Mouse (Mus musculus) hindbrain, embryonic 11.5 days (tissue): ENCODE data around the gene D930020B18Rik. TPM values are rescaled to one million over a fixed set of nuclear protein-coding genes. Genes with fewer than 3 reads are reported as not detected.

Source experiments
- ATAC-seq: fragments of 200-750 bp; cut with Nextera tagmentation; 2 replicates; pipeline ENCODE4 v1.8.0; 2017; ENCODE audit warnings: mild to moderate bottlenecking, moderate TSS enrichment, moderate library complexity; ENCODE audit not compliant: low FRiP score
- DNase-seq: peaks from one replicate; pipeline ENCODE4 v3.0.0-alpha.2; 2015; ENCODE audit warnings: low spot score
- H3K27ac ChIP-seq: fragments of 300-500 bp; sonication (generic); 2 replicates; pipeline ENCODE4 v1.5.1; 2014; ENCODE audit warnings: mild to moderate bottlenecking, low read depth, low read length
- H3K27me3 ChIP-seq: fragments of 300-500 bp; sonication (generic); 2 replicates; pipeline ENCODE4 v1.6.1; 2014; ENCODE audit warnings: mild to moderate bottlenecking, low read length, moderate library complexity, mixed read lengths; ENCODE audit not compliant: control insufficient read depth, insufficient read depth
- H3K36me3 ChIP-seq: fragments of 300-500 bp; sonication (generic); 2 replicates; pipeline ENCODE4 v1.6.1; 2014; ENCODE audit warnings: mild to moderate bottlenecking, low read length, moderate library complexity, mixed read lengths; ENCODE audit not compliant: control insufficient read depth, insufficient read depth
- H3K4me1 ChIP-seq: fragments of 300-500 bp; sonication (generic); replicated peaks from 2 replicates; pipeline ENCODE4 v1.6.1; 2014; ENCODE audit warnings: low read length, mixed read lengths; ENCODE audit not compliant: control insufficient read depth, insufficient read depth
- H3K4me2 ChIP-seq: fragments of 300-500 bp; sonication (generic); replicated peaks from 2 replicates; pipeline ENCODE4 v1.6.1; 2014; ENCODE audit warnings: mild to moderate bottlenecking, low read depth, low read length
- H3K4me3 ChIP-seq: fragments of 300-500 bp; sonication (generic); 2 replicates; pipeline ENCODE4 v1.5.1; 2014; ENCODE audit warnings: low read depth, low read length
- H3K9ac ChIP-seq: fragments of 300-500 bp; sonication (generic); 2 replicates; pipeline ENCODE4 v1.6.1; 2014; ENCODE audit warnings: low read depth, low read length
- H3K9me3 ChIP-seq: fragments of 300-500 bp; sonication (generic); 2 replicates; pipeline ENCODE4 v1.6.1; 2016; ENCODE audit warnings: low read length; ENCODE audit not compliant: control insufficient read depth
- WGBS: fragments of 180-500 bp; shearing (Covaris S2); extraction: QIAGEN DNeasy Blood & Tissue Kit; methylation state at CpG from one replicate; pipeline ENCODE4 v1.1.7; 2014; 5-methylcytosine and 5-hydroxymethylcytosine counted together
- polyA plus RNA-seq: library from polyadenylated mRNA; unstranded; fragments of >200 nt; fragmentation: Nextera tagmentation; extraction: Ambion mirVana; gene quantifications from 2 replicates; pipeline ENCODE4 v1.2.1, GENCODE M21; 2014

D930020B18Rik gene
- polyA plus RNA-seq, 1 experiment from 2014 or later: 0.22 TPM

DNA sequence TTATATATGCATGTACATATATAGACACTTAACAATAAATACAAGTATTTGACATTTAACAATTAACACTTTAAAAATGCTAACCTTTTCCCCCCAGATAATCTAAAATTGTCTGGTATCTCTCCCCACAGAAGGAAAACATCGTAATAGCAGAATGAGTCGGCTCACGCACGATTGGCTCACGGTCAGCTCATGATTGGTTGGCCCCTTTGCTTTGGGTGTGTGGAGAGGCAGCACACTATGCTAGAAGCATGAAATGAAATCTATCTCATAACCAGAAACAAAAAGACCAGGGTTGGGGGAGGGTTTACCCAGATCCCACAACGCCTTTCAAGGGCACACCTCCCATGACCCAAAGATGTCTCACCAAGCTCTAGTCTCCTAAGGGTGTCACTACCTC lies 63.5 kb downstream of the D930020B18Rik start:
- WGBS: 94% methylated on average over 6 of the region's 6 CpGs
- no peak for ATAC-seq
- H3K9me3 ChIP-seq: no peaks in the 10 kb centered on the region
- no peak overlapping the region for H3K27ac ChIP-seq
- no peak overlapping the region for H3K4me3 ChIP-seq
- no peaks in the 10 kb centered on the region for H3K4me1 ChIP-seq
- no peaks in the 10 kb centered on the region for H3K36me3 ChIP-seq
- H3K9ac ChIP-seq: no peak overlapping the region
- no peak overlapping the region for H3K4me2 ChIP-seq
- no peaks in the 10 kb centered on the region for H3K27me3 ChIP-seq
- no peak for DNase-seq

DNA sequence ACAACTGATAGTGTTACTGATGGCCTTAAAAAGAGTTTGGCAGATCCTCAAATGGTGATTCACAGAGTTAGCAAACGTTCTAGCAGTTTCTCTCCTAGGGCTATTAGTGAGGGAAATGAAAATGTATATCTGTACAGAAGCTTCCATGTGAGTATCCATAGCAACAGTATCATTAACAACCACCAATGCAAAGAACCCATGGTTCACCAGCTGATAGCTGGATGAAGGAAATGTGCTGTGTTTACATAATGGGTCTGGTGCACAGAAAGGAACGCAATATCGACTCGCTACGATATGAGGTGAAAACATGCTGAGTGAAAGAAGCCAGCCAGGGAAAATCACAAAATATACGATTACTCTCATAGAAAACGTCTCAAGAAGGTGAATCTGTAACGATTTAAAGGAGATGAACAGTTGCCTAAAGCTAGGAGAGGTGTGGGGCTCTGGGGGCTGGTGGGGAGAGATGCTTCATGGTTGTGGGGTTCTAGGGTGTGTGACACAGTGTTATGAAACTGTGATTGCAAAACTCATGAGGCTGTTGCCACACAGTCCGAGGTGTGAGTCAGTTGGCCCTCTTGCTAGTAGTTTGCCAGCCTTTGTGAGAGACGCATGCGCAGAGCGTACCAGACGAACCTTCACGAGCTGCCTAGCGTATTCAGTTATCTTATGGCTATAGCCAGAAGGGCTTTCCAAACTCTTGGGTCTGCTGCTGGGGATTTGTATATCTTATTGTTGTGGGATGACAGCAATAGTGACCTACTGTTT lies 64.2 kb downstream of the D930020B18Rik start:
- H3K27ac ChIP-seq: no peak overlapping the region
- H3K9ac ChIP-seq: no peak overlapping the region
- H3K36me3 ChIP-seq: no peaks in the 10 kb centered on the region
- no peak for ATAC-seq
- H3K4me1 ChIP-seq: no peaks in the 10 kb centered on the region
- H3K4me3 ChIP-seq: no peak overlapping the region
- no peak for DNase-seq
- WGBS: 90% methylated on average over 15 of the region's 15 CpGs
- H3K4me2 ChIP-seq: no peak overlapping the region
- H3K27me3 ChIP-seq: no peaks in the 10 kb centered on the region
- H3K9me3 ChIP-seq: no peaks in the 10 kb centered on the region

DNA sequence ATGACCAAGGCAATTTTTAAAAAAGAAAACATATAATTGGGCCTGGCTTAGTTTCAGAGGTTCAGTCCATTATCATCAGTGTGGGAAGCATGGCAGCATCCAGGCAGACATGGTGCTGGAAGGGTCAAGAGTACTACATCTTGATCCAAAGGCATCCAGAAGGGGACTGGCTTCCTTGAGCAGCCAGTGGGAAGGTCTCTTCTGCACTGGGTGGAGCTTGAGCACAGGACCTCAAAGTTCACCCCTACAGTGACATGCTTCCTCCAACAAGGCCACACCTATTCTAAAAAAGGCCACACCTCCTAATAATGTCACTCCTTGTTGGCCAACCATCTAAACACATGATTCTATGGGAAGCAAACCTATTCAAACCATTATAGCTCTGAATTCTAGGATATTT lies 75.5 kb downstream of the D930020B18Rik start:
- Histone ChIP-seq H3K4me2 (no peak overlapping the region), H3K9me3 (no peaks in the 10 kb centered on the region), H3K9ac (no peak overlapping the region), H3K27ac (no peak overlapping the region), H3K27me3 (no peaks in the 10 kb centered on the region), H3K36me3 (no peaks in the 10 kb centered on the region), H3K4me1 (no peaks in the 10 kb centered on the region), H3K4me3 (no peak overlapping the region)
- ATAC-seq: no peak
- no peak for DNase-seq

DNA sequence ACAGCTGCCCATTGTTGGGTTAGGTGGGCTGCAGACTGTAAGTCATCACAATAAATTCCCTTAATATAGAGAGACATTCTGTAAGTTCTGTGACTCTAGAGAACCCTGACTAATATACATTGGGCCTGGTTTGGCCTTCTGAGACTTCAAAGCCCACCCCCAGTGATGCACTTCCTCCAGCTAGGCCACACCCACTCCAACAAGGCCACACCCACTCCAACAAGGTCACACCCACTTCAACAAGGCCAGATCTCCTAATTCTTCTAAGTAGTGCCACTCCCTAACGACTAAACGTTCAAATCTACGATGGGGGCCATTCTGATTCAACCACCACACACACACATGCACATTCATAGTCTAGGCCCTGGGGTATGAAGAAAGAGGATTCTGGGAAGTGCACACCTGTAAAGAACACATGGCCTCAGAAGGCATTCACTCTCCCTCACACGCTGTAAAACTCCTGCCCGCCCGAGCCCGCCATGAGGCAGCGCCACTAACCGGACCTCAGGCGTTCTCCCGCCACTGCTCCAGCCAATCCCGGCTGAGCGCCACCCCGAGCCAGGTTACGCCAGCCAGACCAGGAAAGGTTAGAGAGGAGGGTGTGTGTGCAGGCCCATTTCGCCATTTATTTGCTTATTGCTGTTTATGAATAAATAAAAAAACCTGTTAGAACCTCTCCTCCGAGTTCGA lies 77.7 kb downstream of the D930020B18Rik start:
- 94% methylated on average over 18 of the region's 18 CpGs for WGBS
- no peak for DNase-seq

DNA sequence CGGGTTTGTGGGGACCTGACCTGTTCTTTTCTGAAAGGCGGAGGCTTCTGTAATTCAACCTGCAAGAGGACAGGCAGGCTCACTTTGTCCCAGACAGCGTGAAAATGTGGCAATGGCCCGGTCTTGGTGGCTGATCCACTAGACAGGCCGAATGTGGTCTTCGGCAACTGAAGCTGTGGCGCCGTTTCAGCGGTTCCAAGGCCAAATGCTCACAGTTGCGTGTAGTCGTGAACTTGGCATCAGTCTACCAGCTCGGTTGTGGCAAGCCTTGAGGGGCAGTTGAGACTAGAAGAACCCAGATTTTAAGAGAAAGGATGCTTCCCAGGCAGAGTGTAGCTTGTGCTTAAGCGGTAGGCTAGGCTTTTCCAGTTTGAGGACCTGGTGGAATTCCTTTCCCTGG lies 79.3 kb downstream of the D930020B18Rik start:
- no peaks in the 10 kb centered on the region for H3K27me3 ChIP-seq
- H3K4me3 ChIP-seq: no peak overlapping the region
- no peaks in the 10 kb centered on the region for H3K4me1 ChIP-seq
- H3K27ac ChIP-seq: no peak overlapping the region
- WGBS: 94% methylated on average over 13 of the region's 13 CpGs
- H3K9ac ChIP-seq: no peak overlapping the region
- no peaks in the 10 kb centered on the region for H3K9me3 ChIP-seq
- DNase-seq (no peak), ATAC-seq (no peak)
- H3K4me2 ChIP-seq: no peak overlapping the region
- H3K36me3 ChIP-seq: no peaks in the 10 kb centered on the region

More for the DNA sequence above, 77.7 kb downstream of the D930020B18Rik start:
- Histone ChIP-seq H3K27me3 (no peaks in the 10 kb centered on the region), H3K9me3 (no peaks in the 10 kb centered on the region), H3K4me2 (no peak overlapping the region), H3K4me3 (no peak overlapping the region), H3K9ac (no peak overlapping the region), H3K27ac (no peak overlapping the region), H3K4me1 (no peaks in the 10 kb centered on the region), H3K36me3 (no peaks in the 10 kb centered on the region)
- no peak for ATAC-seq

DNA sequence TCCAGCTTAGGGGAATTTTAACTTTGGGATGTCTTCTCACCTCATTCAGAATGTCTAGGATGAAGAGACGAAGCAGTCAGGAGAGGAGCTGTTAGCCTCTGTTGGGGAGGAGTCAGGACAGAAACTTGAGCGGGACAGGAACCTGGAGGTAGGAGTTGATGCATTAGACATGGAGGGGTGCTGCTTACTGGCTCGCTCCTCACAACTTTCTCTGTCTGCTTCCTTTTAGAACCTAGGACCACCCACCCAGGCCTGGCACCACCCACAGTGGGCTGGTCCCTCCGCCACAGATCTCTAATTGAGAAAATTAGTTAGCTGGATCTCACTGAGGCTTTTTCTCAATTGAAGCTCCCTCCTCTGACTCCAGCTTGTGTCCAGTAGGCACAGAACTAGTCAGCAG lies 85.1 kb downstream of the D930020B18Rik start:
- no peaks in the 10 kb centered on the region for H3K9me3 ChIP-seq
- DNase-seq (no peak), ATAC-seq (no peak)
- no peak overlapping the region for H3K27ac ChIP-seq
- H3K36me3 ChIP-seq: no peaks in the 10 kb centered on the region
- 78% methylated on average over 4 of the region's 4 CpGs for WGBS
- no peak overlapping the region for H3K4me2 ChIP-seq
- no peak overlapping the region for H3K4me3 ChIP-seq
- H3K27me3 ChIP-seq: no peaks in the 10 kb centered on the region
- H3K9ac ChIP-seq: no peak overlapping the region
- no peaks in the 10 kb centered on the region for H3K4me1 ChIP-seq

DNA sequence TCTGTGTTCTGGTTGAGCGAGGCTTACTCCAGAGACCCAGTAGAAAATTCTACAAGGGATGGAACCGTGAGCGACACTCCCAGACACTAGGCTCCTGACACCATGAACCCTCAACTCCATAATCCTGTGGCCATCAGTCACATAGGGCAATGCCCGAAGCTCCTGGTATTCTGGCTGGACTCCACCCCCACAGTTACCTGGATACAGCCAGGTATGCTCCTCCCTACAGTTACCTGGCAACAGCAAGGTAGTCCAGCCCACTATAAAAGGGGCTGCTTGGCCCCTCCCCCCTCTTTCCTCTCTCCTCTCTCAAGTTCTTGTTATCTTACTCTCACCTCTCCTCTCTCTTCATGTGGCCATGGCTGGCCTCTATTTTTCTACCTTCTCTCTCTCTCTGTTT lies 85.8 kb downstream of the D930020B18Rik start:
- DNase-seq (no peak), ATAC-seq (no peak)
- H3K27me3 ChIP-seq: no peaks in the 10 kb centered on the region
- H3K4me3 ChIP-seq: no peak overlapping the region
- H3K4me2 ChIP-seq: no peak overlapping the region
- H3K36me3 ChIP-seq: no peaks in the 10 kb centered on the region
- H3K9me3 ChIP-seq: no peaks in the 10 kb centered on the region
- no peak overlapping the region for H3K9ac ChIP-seq
- WGBS: 76% methylated on average over 4 of the region's 4 CpGs
- H3K4me1 ChIP-seq: no peaks in the 10 kb centered on the region
- H3K27ac ChIP-seq: no peak overlapping the region

DNA sequence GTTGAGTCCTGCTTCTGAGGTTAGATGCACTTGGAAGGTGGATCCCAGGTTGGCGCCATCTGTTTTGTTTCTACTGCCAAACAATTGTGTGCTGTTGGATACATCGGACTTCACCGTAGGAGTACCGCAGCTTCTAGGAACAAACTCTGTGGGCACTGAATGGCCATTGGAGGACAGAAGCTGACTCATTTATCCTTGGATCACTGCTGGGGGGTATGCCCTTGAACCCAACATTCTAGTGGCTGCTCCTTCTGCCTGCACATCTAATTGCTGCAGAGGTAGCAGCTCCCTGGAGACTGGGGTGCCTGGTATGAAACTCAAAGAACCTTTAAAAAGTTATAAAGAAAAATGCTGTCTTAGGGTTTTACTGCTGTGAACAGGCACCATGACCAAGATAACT lies 86.8 kb downstream of the D930020B18Rik start:
- H3K27me3 ChIP-seq: no peaks in the 10 kb centered on the region
- WGBS: 98% methylated on average over 4 of the region's 4 CpGs
- H3K36me3 ChIP-seq: no peaks in the 10 kb centered on the region
- H3K4me1 ChIP-seq: no peaks in the 10 kb centered on the region
- no peak overlapping the region for H3K4me3 ChIP-seq
- H3K9ac ChIP-seq: no peak overlapping the region
- no peaks in the 10 kb centered on the region for H3K9me3 ChIP-seq
- H3K4me2 ChIP-seq: no peak overlapping the region
- DNase-seq (no peak), ATAC-seq (no peak)
- no peak overlapping the region for H3K27ac ChIP-seq
